Mouse (Mus musculus) MEL (cell line): ENCODE data around the gene Micu1.

Experiments
- CHD2 ChIP-seq: IDR thresholded peaks from 2 replicates; pipeline ENCODE4 v1.6.1; 2011; ENCODE audit warnings: low read length, improper control_type of control experiment
- CTCF ChIP-seq, 3 experiments: IDR thresholded peaks in 2 of 3; conservative IDR thresholded peaks in 1 of 3; 2 replicates each; pipeline ENCODE4 v1.5.1; 2011 to 2012; ENCODE audit warnings: low read length in 3 of 3, low read depth in 2 of 3, mild to moderate bottlenecking in 2 of 3, improper control_type of control experiment in 1 of 3, inconsistent platforms in 1 of 3, mixed read lengths in 1 of 3, moderate library complexity in 1 of 3; ENCODE audit not compliant: control insufficient read depth in 1 of 3, insufficient read depth in 1 of 3, poor library complexity in 1 of 3, severe bottlenecking in 1 of 3
- MAFK ChIP-seq: IDR thresholded peaks from 2 replicates; pipeline ENCODE4 v1.6.1; 2011; ENCODE audit warnings: low read depth, mild to moderate bottlenecking, low read length, improper control_type of control experiment, borderline replicate concordance
- MXI1 ChIP-seq: IDR thresholded peaks from 2 replicates; pipeline ENCODE4 v1.6.1; 2011; ENCODE audit warnings: mild to moderate bottlenecking, low read depth, low read length, improper control_type of control experiment
- POLR2A ChIP-seq, 2 experiments: IDR thresholded peaks; 2 replicates each; pipeline ENCODE4 v1.6.1; 2011 to 2012; ENCODE audit warnings: low read length in 2 of 2, mild to moderate bottlenecking in 2 of 2, control low read depth in 1 of 2, improper control_type of control experiment in 1 of 2, low read depth in 1 of 2, moderate library complexity in 1 of 2; ENCODE audit not compliant: control insufficient read depth in 1 of 2, insufficient read depth in 1 of 2, poor library complexity in 1 of 2
- RAD21 ChIP-seq: IDR thresholded peaks from 2 replicates; pipeline ENCODE4 v1.6.1; 2011; ENCODE audit warnings: mild to moderate bottlenecking, low read depth, low read length, improper control_type of control experiment
- SIN3A ChIP-seq: IDR thresholded peaks from 2 replicates; pipeline ENCODE4 v1.6.1; 2012; ENCODE audit warnings: low read length, improper control_type of control experiment, inconsistent platforms
- SMC3 ChIP-seq: IDR thresholded peaks from 2 replicates; pipeline ENCODE4 v1.6.1; 2011; ENCODE audit warnings: low read depth, low read length, improper control_type of control experiment
- TCF12 ChIP-seq: IDR thresholded peaks from 2 replicates; pipeline ENCODE4 v1.6.1; 2014; ENCODE audit warnings: low read depth, mild to moderate bottlenecking, inconsistent platforms, low read length, improper control_type of control experiment, moderate library complexity
- UBTF ChIP-seq: IDR thresholded peaks from 2 replicates; pipeline ENCODE4 v1.6.1; 2012; ENCODE audit warnings: low read depth, mild to moderate bottlenecking, inconsistent platforms, low read length, improper control_type of control experiment, moderate library complexity, borderline replicate concordance; ENCODE audit not compliant: insufficient read depth
- USF2 ChIP-seq, 2 experiments: IDR thresholded peaks; 2 replicates each; pipeline ENCODE4 v1.6.1; 2011 to 2012; ENCODE audit warnings: improper control_type of control experiment in 2 of 2, low read length in 2 of 2, borderline replicate concordance in 1 of 2, inconsistent platforms in 1 of 2, low read depth in 1 of 2, mild to moderate bottlenecking in 1 of 2; ENCODE audit not compliant: insufficient read depth in 1 of 2
- ZC3H11A ChIP-seq: IDR thresholded peaks from 2 replicates; pipeline ENCODE4 v1.6.1; 2012; ENCODE audit warnings: low read depth, mild to moderate bottlenecking, inconsistent platforms, low read length, improper control_type of control experiment

DNA sequence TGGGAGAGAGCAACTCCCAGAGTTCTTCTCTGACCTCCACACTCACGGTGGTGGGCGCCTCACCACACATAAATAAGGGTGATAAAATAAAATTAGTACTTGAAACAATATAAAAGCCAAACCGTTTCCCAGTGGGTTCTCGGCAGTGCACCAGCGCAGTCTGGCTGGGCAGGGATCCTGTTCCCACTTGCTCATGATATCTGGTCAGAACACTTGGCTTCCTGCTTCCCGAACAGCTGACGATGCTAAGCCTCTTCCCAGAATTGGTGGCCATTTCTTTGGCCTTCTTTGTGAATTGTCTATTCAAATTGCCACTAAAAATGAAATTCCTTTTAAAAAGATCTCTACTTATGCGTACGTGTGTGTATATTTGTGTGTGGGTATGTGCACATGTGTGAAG lies 27.0 kb downstream of the Micu1 start:
- no peak for TF ChIP-seq RAD21
- no peak for TF ChIP-seq CHD2
- TF ChIP-seq CTCF (IDR thresholded peaks at IDR 0.05 in 2 of 3, conservative IDR thresholded peaks at IDR 0.05 in 1 of 3; ENCODE audit: control insufficient read depth in 1 of 3, insufficient read depth in 1 of 3, low read depth in 2 of 3, low read length in 3 of 3, poor library complexity in 1 of 3, severe bottlenecking in 1 of 3): no peak
- TF ChIP-seq SIN3A: no peak
- TF ChIP-seq USF2 (IDR thresholded peaks at IDR 0.05; ENCODE audit: borderline replicate concordance in 1 of 2, insufficient read depth in 1 of 2, low read depth in 1 of 2, low read length in 2 of 2): no peak
- no peak for TF ChIP-seq MAFK
- no peak for TF ChIP-seq POLR2A (IDR thresholded peaks at IDR 0.05; ENCODE audit: control insufficient read depth in 1 of 2, insufficient read depth in 1 of 2, low read depth in 1 of 2, low read length in 2 of 2, poor library complexity in 1 of 2)
- no peak for TF ChIP-seq TCF12
- TF ChIP-seq SMC3: no peak
- no peak for TF ChIP-seq MXI1
- TF ChIP-seq ZC3H11A: no peak
- no peak for TF ChIP-seq UBTF
